Mouse (Mus musculus): Measurements from ENCODE around the gene Minos1. TPM values are rescaled to one million over a fixed set of nuclear protein-coding genes. Genes with fewer than 3 reads are reported as not detected.

Minos1 gene
- total RNA-seq (2023) = 95.6 TPM

GRCm38 (mm10) chr4:139130701-139131549 is at the start of gene Minos1:
Minos1 (minus strand) TSS chr4:139131113.

GRCm38 (mm10) chr4:139092356-139093195 is 38.3 kb downstream of the Minos1 start, which contains the start of gene Nbl1:
Nbl1 (minus strand) TSS chr4:139092993.

GRCm38 (mm10) chr4:139075041-139075711 is 55.7 kb downstream of the Minos1 start, which contains the start of gene Htr6:
Htr6 (minus strand) TSS chr4:139075570.

Other genes starting within 250 kb of the Minos1 start
- gene Otud3, start 217.2 kb downstream of the Minos1 start, total RNA-seq (2023) = 7.4 TPM
- gene Rnf186, start 164.0 kb downstream of the Minos1 start, total RNA-seq (2023) = not detected
- gene Tmco4, start 158.2 kb downstream of the Minos1 start, total RNA-seq (2023) = 44.3 TPM
- gene Htr6, start 55.5 kb downstream of the Minos1 start, total RNA-seq (2023) = not detected
- 0.41 TPM for gene Nbl1, start 38.1 kb downstream of the Minos1 start, total RNA-seq (2023)
- gene Capzb, start 61.8 kb upstream of the Minos1 start, total RNA-seq (2023) = 347 TPM
- 6.3 TPM for gene Pqlc2, start 179.6 kb upstream of the Minos1 start, total RNA-seq (2023)
- gene Akr7a5, start 179.6 kb upstream of the Minos1 start, total RNA-seq (2023) = 13.0 TPM
- 120 TPM for gene Mrto4, start 221.5 kb upstream of the Minos1 start, total RNA-seq (2023)
- gene Emc1, start 221.5 kb upstream of the Minos1 start, total RNA-seq (2023) = 37.9 TPM
- 253 TPM for gene Ubr4, start 221.5 kb upstream of the Minos1 start, total RNA-seq (2023)